Mouse (Mus musculus) heart, postnatal 0 days (tissue): ENCODE results near the gene Fam160a1.

Experiments used
- CTCF ChIP-seq: IDR thresholded peaks from 2 replicates; pipeline ENCODE4 v1.5.1; 2016; ENCODE audit warnings: antibody characterized with exemption, control low read depth, low read depth
- EP300 ChIP-seq: IDR thresholded peaks from 2 replicates; pipeline ENCODE4 v1.6.1; 2016; ENCODE audit warnings: antibody characterized with exemption, low read depth

- TF ChIP-seq EP300 (no peak), CTCF (no peak)
These were observed 23.9 kb downstream of the Fam160a1 start for GRCm38 (mm10) chr3:85793166-85793565.
